Mouse (Mus musculus) T-helper 17 cell (primary cell): ENCODE data around the gene Slc15a2.

Experiments used
- in situ Hi-C, 2 experiments: fragments of 300-600 bp; cut with MboI, MseI; formaldehyde crosslinking; loops; 1 replicate in 1 of 2; 2 replicates in 1 of 2; pipeline ENCODE4 v1.15.1; 2025; ENCODE audit warnings: high pct_unique_total_duplicates in 2 of 2

Slc15a2 gene

GRCm38 (mm10) chr16:36770191-36770771 lies 14.5 kb downstream of the Slc15a2 start:
- in situ Hi-C loops = no loop called here

DNA sequence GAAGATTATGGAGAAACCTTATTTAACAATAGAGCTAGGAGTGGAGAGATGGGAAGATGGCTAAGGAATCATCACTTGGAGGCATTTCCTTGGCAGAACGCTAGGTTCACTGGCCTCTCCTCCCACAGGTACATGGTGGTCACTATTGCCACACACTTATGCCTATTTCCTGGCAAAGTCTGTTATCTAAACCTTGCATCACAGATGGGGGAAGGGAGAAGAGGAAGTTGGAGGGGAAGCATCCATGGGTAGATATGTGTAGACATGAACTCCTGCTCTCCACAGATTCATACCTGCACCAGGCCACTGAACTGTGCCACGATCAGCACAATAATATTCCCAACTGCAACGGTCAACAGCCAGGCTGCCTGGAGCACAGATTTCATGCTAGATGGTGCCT lies 32.8 kb downstream of the Slc15a2 start:
- in situ Hi-C loops = no loop called here

- in situ Hi-C loops = no loop called here
These were observed 37.0 kb downstream of the Slc15a2 start for GRCm38 (mm10) chr16:36747767-36748166.

GRCm38 (mm10) chr16:36747068-36747467 lies 37.7 kb downstream of the Slc15a2 start:
- in situ Hi-C loops = no loop called here

DNA sequence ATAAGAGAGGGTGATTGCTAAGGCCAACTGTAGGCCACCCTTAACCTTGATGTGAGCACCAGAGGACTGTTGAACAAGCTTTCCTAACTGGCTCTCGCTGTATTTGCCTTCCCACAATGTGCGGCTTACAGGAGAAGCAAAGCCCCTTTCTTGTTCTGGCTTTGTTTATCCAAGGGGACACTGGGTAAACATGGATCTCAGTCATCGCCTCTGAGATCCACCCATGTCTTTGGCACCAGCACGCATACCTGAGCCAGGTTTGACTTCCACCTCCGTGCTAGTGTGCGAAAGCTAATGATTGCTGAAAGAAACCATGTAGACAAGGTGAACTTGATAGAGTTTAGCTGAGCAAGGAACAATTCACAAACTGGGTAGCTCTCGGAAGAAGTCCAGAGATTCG lies 41.2 kb downstream of the Slc15a2 start:
- in situ Hi-C loops = no loop called here

- in situ Hi-C loops = no loop called here
These were observed 45.3 kb downstream of the Slc15a2 start for GRCm38 (mm10) chr16:36739404-36739930.

GRCm38 (mm10) chr16:36735421-36735820 lies 49.3 kb downstream of the Slc15a2 start:
- in situ Hi-C loops = no loop called here

- in situ Hi-C loops = no loop called here
These were observed 50.9 kb downstream of the Slc15a2 start for GRCm38 (mm10) chr16:36733827-36734226.

DNA sequence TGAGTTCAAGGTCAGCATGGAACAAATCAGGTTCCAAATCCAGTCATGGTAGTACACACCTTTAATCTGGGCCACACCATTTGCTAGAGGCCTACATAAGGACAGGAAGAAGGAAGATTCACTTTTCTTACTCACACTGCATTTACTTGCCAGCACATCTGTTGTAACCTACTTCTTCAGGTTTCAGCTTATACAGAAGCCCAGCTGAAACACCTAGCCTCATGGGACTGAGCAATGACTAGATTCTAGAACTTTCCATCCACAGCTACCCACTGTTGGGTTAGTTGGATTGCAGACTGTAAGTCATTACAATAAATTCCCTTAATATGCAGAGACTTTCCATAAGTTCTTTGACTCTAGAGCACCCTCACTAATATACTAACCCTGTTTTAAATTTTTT lies 52.2 kb downstream of the Slc15a2 start:
- in situ Hi-C loops = no loop called here

GRCm38 (mm10) chr16:36728959-36729358 lies 55.8 kb downstream of the Slc15a2 start:
- in situ Hi-C loops = loop anchor here (5.0 to 10.0 kb wide), 3 partner anchors 68 to 283 kb away; partner anchors contain the start of genes Fbxo40 (in 1 of the 2) and Polq (in 1 of the 2)

DNA sequence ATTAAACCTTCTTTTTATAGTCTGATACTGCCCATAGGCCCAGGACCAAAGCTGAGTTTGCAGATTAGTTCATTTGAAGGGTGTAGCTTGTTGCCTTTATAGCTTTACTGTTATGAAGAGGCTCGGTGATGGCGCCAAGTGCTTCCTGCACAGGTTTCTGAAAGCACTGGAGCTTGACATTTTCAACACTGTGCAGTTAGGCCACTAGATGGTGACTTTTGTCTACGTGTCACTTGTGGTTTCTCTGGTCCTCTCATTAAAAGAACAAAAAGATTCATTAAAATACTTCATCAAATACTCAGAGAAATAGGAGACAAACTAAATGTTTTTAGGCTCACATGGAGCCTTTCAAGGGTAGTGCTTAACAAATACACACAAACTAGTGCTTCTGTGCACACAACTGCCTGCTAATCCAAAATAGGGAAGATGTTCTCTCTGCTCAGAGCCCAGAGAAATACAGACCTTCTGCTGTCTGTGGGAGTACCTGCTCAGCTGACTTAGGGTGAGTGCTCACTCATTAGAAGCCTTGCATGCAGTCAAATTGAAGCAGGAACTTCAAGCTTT lies 60.8 kb downstream of the Slc15a2 start:
- in situ Hi-C loops = loop anchor here in 1 of 2 experiments (5.0 to 10.0 kb wide), 2 partner anchors 93 to 271 kb away; partner anchors contain the start of gene Fbxo40

DNA sequence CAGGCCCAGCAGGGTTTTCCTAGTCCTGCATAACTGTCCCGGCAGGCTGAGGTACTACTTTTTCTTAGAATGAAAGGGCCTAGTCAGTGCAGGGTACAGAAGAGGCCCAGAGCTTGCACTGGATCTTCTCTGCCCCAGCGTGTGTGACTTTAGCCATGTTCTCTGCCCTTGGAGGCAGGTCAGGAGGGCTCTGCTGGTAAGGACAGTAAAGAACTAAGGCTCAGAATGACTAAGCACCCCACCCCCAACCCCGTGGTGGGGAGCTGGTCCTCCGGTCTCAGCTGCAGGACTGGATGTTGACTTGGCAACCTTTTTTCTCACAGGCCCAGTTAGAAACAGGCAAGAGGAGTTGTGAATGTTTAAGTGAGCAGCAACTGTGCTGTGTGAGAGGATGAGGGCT lies 62.0 kb downstream of the Slc15a2 start:
- in situ Hi-C loops = loop anchor here in 1 of 2 experiments (5.0 to 10.0 kb wide), 2 partner anchors 95 to 272 kb away; partner anchors contain the start of gene Fbxo40

DNA sequence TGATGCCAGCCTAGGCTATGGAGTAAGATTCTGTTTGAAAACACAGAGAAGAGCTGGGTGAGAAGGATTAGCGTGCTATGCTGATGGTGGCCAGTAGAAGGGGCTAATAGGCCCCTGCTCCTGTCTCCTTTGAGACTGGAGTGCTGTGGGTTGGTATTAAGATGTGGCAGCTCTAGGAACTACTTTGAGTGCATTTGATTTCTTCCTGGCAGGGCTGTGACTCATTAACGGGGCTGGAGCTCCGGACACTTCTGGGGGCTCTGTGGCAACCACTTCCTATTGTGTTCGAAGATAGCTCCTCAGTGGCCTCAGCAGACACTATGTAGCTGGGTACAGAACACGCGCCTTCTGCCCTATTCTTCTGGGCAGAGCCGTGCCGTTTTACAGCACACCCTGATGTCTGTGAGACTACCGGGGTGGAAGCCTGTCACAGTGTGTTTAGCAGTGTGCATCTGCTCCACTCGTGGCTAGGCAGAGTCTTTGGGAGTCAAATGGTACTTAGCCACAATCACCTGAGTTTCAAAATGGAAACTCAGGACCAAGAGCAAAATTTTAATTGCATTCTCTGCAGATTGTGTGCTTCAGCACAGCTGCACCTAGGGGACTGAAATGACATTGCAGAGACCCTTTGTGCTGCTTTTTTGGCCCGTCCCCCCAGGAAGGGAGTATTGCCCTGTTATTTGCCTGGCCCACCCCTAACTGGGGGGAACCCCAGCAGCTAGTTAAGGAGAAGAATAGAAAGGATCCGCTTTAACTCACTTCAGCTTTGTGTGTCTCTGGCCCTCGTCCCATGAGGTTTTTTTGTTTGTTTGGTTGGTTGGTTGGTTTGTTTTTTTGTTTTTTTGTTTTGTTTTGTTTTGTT lies 64.3 kb downstream of the Slc15a2 start:
- in situ Hi-C loops = loop anchor here in 1 of 2 experiments (5.0 to 10.0 kb wide), 2 partner anchors 97 to 274 kb away; partner anchors contain the start of gene Fbxo40

GRCm38 (mm10) chr16:36718637-36719036 lies 66.1 kb downstream of the Slc15a2 start:
- in situ Hi-C loops = loop anchor here in 1 of 2 experiments (5.0 kb wide), 1 partner anchor 251 kb away; no protein-coding TSS in a partner anchor

- in situ Hi-C loops = loop anchor here in 1 of 2 experiments (5.0 kb wide), 1 partner anchor 250 kb away; no protein-coding TSS in a partner anchor
These were observed 67.3 kb downstream of the Slc15a2 start for GRCm38 (mm10) chr16:36717481-36717880.

DNA sequence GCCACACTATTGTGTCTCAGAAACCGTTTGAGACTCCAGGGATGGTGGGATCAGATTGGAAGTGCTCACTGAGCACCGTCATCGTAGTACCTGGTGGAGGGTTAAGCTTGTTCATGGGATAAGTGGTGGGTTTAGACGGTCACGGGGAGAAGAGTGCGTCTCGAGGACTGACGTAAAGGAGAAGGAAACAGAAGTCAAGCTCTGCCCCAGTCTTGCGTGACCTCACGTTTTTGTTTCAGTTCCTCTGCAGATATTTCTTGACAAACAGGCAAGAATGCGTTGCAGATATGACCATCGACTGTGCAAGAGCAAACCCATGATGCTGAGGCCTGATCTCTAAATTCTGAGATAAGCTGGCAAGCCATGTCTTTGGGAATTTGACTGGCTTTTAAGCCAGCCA lies 73.0 kb downstream of the Slc15a2 start:
- in situ Hi-C loops = loop anchor here in 1 of 2 experiments (5.0 kb wide), 2 partner anchors 84 to 244 kb away; no protein-coding TSS in a partner anchor

- in situ Hi-C loops = loop anchor here in 1 of 2 experiments (5.0 kb wide), 2 partner anchors 83 to 243 kb away; no protein-coding TSS in a partner anchor
These were observed 74.0 kb downstream of the Slc15a2 start for GRCm38 (mm10) chr16:36710794-36711193.

GRCm38 (mm10) chr16:36709405-36709804 lies 75.4 kb downstream of the Slc15a2 start:
- in situ Hi-C loops = no loop called here

DNA sequence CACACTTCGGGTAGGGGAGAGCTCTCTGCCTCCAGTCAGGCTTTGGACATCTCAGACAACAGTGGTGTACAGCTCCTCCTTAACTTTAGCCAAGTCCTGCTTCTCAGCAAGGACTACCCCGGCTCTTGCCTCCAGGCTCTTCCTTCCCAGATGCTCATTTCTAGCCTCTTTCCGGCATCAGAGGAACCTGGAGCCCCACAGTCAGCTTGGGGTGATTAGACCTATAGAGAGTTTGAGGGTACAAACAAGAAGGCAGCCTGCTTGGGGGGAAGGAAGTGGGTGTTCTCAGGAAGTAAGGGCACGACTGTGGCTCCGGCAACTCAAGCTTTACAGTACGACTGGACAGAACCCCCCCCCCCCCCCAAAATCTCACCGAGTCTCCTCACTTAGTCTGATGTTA lies 76.0 kb downstream of the Slc15a2 start:
- in situ Hi-C loops = no loop called here

DNA sequence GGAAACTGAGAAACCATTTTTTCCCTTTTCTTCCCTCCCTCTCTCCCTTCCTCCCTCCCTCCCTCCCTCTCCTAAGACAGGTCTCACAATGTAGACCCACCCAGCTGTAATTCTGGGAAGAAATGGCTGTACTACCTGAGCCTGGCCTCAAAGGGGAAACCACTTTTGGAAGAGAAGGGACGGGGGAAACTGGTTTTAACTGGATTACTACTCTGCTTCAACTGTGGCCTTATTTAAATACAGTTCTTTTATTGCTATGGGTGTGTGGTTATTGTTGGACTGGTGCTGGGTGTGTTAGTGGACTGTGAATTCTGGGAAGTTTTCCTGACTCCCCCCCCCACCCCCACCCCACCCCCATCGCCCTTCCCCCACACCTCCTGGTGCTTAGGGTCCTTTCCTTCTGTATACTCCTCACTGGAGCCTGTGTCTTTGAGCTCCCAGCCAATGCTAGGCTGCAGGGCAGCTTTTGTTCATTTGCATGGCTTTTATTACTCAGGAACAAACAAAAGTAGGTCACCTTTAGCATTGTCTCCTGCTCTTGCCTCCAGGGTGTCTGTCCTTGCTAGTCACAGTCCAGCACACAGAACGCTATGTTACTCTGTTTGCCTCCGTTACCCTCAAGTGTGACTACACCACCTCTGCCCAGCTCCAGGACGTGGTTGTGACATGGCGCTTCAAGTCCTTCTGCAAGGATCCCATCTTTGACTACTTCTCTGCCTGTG lies 76.9 kb downstream of the Slc15a2 start:
- in situ Hi-C loops = no loop called here

- in situ Hi-C loops = no loop called here
These were observed 84.3 kb downstream of the Slc15a2 start for GRCm38 (mm10) chr16:36700484-36700883.
